14 mouse cellular contexts compared by ENCODE assay signal in genomic region chr5:111065770-111066169, GRCm38 (mm10).
"Had no signal": no experiment of that assay in that cellular context is flagged by ENCODE, and none has a peak within 500 bp of the region (broad histone marks: within the 10 kb centered on the region; RNA-seq: fewer than 3 reads in every experiment).

No protein-coding gene starts in this region.

- H3K9me3 ChIP-seq: limb, embryonic 12.5 days; lung, embryonic 15.5 days; megakaryocyte, embryonic 14.5 days; neural tube, embryonic 12.5 days had no signal

- H3K27ac ChIP-seq: kidney, postnatal 0 days; limb, embryonic 12.5 days; lung, embryonic 15.5 days; macrophage; neural tube, embryonic 12.5 days; stomach, postnatal 0 days had no signal

- H3K9ac ChIP-seq: limb, embryonic 12.5 days; lung, embryonic 15.5 days; neural tube, embryonic 12.5 days had no signal

- H3K4me2 ChIP-seq: limb, embryonic 12.5 days; liver, embryonic 11.5 days; lung, embryonic 15.5 days; neural tube, embryonic 12.5 days had no signal

- H3K4me3 ChIP-seq: limb, embryonic 12.5 days; lung, embryonic 15.5 days; megakaryocyte, embryonic 14.5 days; neural tube, embryonic 12.5 days had no signal

- H3K4me1 ChIP-seq: lung, embryonic 15.5 days had no signal

- H3K36me3 ChIP-seq: limb, embryonic 12.5 days; lung, embryonic 15.5 days; neural tube, embryonic 12.5 days had no signal

- H3K27me3 ChIP-seq: limb, embryonic 12.5 days; lung, embryonic 15.5 days; neural tube, embryonic 12.5 days had no signal

- DNase-seq: kidney, adult 9 months; kidney, postnatal 36 days; lung, postnatal 14 days; midbrain, embryonic 14.5 days; thymus, adult 18-20 months; thymus, postnatal 14 days had no signal
